Mouse (Mus musculus) ES-Bruce4 (cell line): Measurements from ENCODE around the gene Hyal3.

ENCODE experiments used
- CTCF ChIP-seq: IDR thresholded peaks from one replicate; pipeline ENCODE4 v1.8.1; 2011; ENCODE audit warnings: low read depth, low read length
- POLR2A ChIP-seq: IDR thresholded peaks from one replicate; pipeline ENCODE4 v1.8.1; 2011; ENCODE audit warnings: low read length; ENCODE audit not compliant: insufficient read depth

- TF ChIP-seq POLR2A (peak; percentile 60), CTCF (no peak)
Observed at GRCm38 (mm10) chr9:107576357-107577107, 4.1 kb upstream of the Hyal3 start, which contains the start of gene Hyal1.
